Mouse (Mus musculus) kidney, postnatal 0 days (tissue): ENCODE results near the gene Irf5. TPM values are rescaled to one million over a fixed set of nuclear protein-coding genes. Genes with fewer than 3 reads are reported as not detected.

Experiments used
- ATAC-seq: fragments of 200-750 bp; cut with Nextera tagmentation; replicated peaks from 2 replicates; pipeline ENCODE4 v1.8.0; 2017; ENCODE audit warnings: low read depth, moderate number of reproducible peaks, moderate TSS enrichment, moderate library complexity; ENCODE audit not compliant: low FRiP score
- DNase-seq: peaks from one replicate; pipeline ENCODE4 v3.0.0-alpha.2; 2016; ENCODE audit warnings: low spot score
- H3K27ac ChIP-seq: fragments of 300-500 bp; sonication (generic); 2 replicates; pipeline ENCODE4 v1.5.1; 2014; ENCODE audit warnings: mild to moderate bottlenecking
- H3K27me3 ChIP-seq: fragments of 300-500 bp; sonication (generic); 2 replicates; pipeline ENCODE4 v1.6.1; 2014; ENCODE audit warnings: low read length, mixed read lengths; ENCODE audit not compliant: insufficient read depth
- H3K36me3 ChIP-seq: fragments of 300-500 bp; sonication (generic); 2 replicates; pipeline ENCODE4 v1.6.1; 2014; ENCODE audit warnings: low read length, mixed read lengths; ENCODE audit not compliant: insufficient read depth
- H3K4me1 ChIP-seq: fragments of 300-500 bp; sonication (generic); replicated peaks from 2 replicates; pipeline ENCODE4 v1.6.1; 2014; ENCODE audit warnings: antibody characterized with exemption, low read length, mixed read lengths; ENCODE audit not compliant: insufficient read depth
- H3K4me2 ChIP-seq: fragments of 300-500 bp; sonication (generic); 2 replicates; pipeline ENCODE4 v1.6.1; 2014; ENCODE audit warnings: mild to moderate bottlenecking, low read length, moderate library complexity, mixed read lengths
- H3K4me3 ChIP-seq: fragments of 300-500 bp; sonication (generic); replicated peaks from 2 replicates; pipeline ENCODE4 v1.5.1; 2014; ENCODE audit warnings: low read depth, low read length
- H3K9ac ChIP-seq: fragments of 300-500 bp; sonication (generic); 2 replicates; pipeline ENCODE4 v1.6.1; 2014; ENCODE audit warnings: low read depth, low read length
- H3K9me3 ChIP-seq: fragments of 300-500 bp; sonication (generic); replicated peaks from 2 replicates; pipeline ENCODE4 v1.6.1; 2016; ENCODE audit warnings: low read length, inconsistent platforms, mixed read lengths
- CTCF ChIP-seq: IDR thresholded peaks from 2 replicates; pipeline ENCODE4 v1.5.1; 2016; ENCODE audit warnings: antibody characterized with exemption, low read depth, mild to moderate bottlenecking, moderate library complexity
- WGBS: fragments of 180-500 bp; shearing (Covaris S2); extraction: QIAGEN DNeasy Blood & Tissue Kit; methylation state at CpG from one replicate; pipeline ENCODE4 v1.1.7; 2014; 5-methylcytosine and 5-hydroxymethylcytosine counted together
- polyA plus RNA-seq: library from polyadenylated mRNA; unstranded; fragments of >200 nt; fragmentation: Nextera tagmentation; extraction: Ambion mirVana; gene quantifications from 2 replicates; pipeline ENCODE4 v1.2.1, GENCODE M21; 2015

The Irf5 gene
- polyA plus RNA-seq, 1 experiment from 2014 or later, result 3.7 TPM

DNA sequence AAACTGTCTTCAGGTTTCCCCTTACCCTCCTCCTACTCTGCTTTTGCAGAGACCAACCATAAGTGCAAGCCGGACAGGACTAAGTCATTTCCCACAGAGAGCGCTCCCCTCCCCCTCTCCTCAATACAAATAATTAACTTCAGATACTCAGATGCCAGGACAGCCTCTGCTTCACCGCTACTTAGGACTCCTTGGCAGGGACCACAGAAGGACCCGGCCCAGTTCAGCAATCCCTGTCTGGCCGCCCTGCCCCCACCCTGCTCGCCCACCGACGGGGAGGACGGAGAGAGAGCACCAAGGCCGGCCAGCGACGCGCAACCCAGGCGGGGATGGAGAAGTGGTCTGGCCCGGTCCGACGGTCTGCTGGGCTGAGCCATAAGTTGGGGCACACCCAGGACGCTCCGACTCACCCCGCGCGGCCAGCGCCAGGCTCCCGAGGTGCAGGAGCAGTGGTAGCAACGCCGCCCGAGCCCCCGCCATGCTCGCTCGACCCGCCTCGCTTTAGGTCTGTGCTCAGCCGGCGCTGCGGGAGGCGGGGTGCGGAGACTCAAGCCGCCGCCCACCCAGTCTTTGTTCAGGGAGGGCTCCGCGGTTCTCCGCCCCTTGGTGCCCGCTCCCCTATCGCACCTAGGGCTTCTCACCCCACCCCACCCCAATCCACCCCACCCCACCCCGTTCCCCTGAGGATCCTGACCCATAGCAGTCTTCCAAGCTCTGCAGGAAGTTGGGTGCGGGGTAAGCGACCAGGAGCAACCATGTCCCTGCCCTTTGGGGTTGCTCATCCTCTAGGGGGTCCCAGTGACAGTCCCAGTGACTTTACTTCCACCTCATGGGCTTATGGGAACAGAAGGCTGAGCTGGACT is 18.7 kb upstream of the Irf5 start, which contains the start of gene Kcp:
Kcp (minus strand) TSS at position 506 of the 863 bp plus-strand sequence.
- Histone ChIP-seq H3K27ac (peak within 1 kb of the TSS; percentile 1; the same call in 1 of the 2 replicates), H3K27me3 (no peaks in the 10 kb centered on the region), H3K4me3 (peak within 1 kb of the TSS; percentile 51), H3K9ac (peak within 1 kb of the TSS; percentile 59; the same call in 1 of the 2 replicates), H3K36me3 (no peaks in the 10 kb centered on the region), H3K4me1 (0 out of 2 replicates have a peak, but pooled peaks cover 8% of the 10 kb centered on the region), H3K4me2 (peak within 1 kb of the TSS; percentile 75), H3K9me3 (no peaks in the 10 kb centered on the region)
- WGBS, result 1% methylated on average over 47 of the region's 47 CpGs
- DNase-seq (peak; percentile 74), ATAC-seq (peak; percentile 72)
- no peak for TF ChIP-seq CTCF

DNA sequence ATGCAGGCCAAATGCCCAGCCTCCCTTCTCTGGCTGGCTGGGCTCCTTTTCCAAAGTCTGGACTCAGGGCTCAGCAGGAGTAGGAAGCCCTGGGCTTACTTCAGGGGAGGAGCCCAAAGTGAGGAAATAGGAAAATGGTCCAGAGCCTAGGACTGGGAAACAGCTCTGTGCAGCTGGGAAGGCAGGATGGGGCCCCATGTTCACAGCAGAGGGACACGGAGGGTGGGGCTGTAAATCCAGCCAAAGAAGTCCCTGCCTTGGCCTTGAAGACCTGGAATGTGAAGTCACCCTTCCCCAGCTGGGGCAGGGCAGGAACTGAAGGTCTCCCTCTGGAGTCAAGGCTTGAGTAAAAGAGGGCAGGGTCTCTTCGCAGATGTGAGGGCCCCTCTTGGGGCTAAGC is 17.3 kb upstream of the Irf5 start:
- Histone ChIP-seq H3K4me3 (no peak overlapping the region), H3K4me1 (peaks cover 15% of the 10 kb centered on the region; the same call in 1 of the 2 replicates), H3K36me3 (no peaks in the 10 kb centered on the region), H3K9ac (no peak overlapping the region), H3K27me3 (no peaks in the 10 kb centered on the region), H3K4me2 (no peak overlapping the region), H3K9me3 (no peaks in the 10 kb centered on the region), H3K27ac (no peak overlapping the region)
- ATAC-seq (no peak), DNase-seq (peak; percentile 29)
- no peak for TF ChIP-seq CTCF
- WGBS, result 33% methylated on average over 2 of the region's 2 CpGs

DNA sequence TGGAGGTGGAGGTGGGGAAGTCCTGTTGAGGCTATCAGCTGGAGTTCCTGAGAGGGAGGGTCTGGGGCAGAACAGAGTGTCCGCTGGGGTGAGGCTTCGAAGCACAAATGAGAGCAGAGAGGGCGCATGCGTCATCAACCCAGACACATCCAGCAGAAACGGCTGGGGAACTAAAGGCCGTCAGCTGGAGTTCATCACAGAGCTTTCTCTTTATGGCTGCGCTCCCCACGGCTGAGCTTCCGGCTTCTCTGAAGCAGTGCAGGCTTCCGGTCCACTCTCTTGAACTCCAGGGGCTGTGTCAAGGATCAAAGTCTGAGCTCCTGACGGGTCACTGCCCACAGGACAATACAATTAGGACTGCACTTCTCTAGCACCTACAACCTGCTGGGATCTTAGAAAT is 13.1 kb upstream of the Irf5 start:
- Histone ChIP-seq H3K4me1 (peaks cover 8% of the 10 kb centered on the region; the same call in 1 of the 2 replicates), H3K27ac (peak overlapping the region; percentile 78; the same call in 1 of the 2 replicates), H3K27me3 (no peaks in the 10 kb centered on the region), H3K4me2 (peak overlapping the region; percentile 36), H3K4me3 (no peak overlapping the region), H3K9me3 (no peaks in the 10 kb centered on the region), H3K9ac (0 out of 2 replicates have a peak overlapping the region, but pooled peaks have one; percentile 4), H3K36me3 (no peaks in the 10 kb centered on the region)
- ATAC-seq (peak; percentile 83), DNase-seq (peak; percentile 96)
- TF ChIP-seq CTCF, result no peak
- WGBS, result 0% methylated on average over 11 of the region's 11 CpGs

DNA sequence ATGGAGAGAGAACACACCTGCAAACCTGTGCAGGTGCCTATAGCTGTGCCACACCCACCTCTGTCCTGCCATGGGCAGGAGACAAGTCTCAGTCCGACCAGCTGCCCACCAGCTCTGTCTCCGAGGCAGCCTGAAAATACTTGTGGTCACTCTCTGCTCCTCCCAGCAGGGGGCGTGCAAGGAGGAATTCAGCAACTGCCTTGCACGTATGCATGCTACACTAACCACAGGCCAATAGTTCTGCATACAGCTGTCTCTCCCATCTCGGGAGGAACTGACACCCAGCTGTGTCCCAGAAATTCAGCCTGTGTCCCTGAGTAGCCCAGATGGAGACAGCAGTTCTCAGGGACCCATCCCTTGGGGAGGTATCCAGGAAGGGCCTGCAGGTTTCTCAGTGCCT is 9.3 kb upstream of the Irf5 start:
- TF ChIP-seq CTCF, result peak; percentile 89
- no peak overlapping the region for H3K27ac ChIP-seq
- no peaks in the 10 kb centered on the region for H3K27me3 ChIP-seq
- peaks cover 8% of the 10 kb centered on the region; the same call in 1 of the 2 replicates for H3K4me1 ChIP-seq
- 2% methylated on average over 5 of the region's 5 CpGs for WGBS
- no peaks in the 10 kb centered on the region for H3K36me3 ChIP-seq
- ATAC-seq (peak; percentile 56; the same call in 1 of the 2 replicates), DNase-seq (peak; percentile 86)
- no peak overlapping the region for H3K4me2 ChIP-seq
- H3K9me3 ChIP-seq, result no peaks in the 10 kb centered on the region
- H3K9ac ChIP-seq, result no peak overlapping the region
- H3K4me3 ChIP-seq, result no peak overlapping the region

DNA sequence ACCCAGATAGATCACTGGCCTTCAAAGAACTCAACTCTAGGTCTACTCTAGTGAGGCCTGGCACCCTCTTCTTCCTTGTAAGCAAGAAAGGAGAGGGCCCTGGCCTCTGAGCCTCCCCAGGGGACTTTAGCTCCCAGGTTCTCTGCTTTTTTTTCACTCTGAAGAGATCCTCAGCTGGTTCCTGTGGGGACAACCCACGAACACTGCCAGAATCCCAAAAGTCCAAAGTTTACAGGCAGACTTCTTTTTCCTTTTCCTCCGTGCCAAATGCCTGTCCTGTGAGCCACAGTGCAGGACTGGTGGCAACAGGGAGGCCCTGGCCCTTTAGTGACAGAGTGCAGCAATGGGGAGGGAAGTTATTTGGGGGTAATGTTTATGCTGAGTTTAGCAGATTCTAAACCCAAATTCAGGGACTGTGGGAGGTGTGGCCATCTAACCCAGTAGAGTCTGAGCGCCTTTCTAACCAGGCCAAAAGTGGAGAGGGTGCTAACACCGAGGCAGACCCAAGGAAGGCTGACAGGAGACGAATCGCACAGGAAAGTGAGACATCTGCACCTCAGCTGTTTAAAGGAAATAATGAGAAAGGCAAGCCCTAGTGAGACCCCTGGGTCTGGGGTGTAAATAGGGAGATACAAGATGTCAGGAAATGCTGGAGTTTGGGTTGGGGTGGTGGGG is 3.7 kb upstream of the Irf5 start:
- no peak for TF ChIP-seq CTCF
- Histone ChIP-seq H3K27me3 (peaks cover 5% of the 10 kb centered on the region; the same call in 1 of the 2 replicates), H3K36me3 (no peaks in the 10 kb centered on the region), H3K9me3 (no peaks in the 10 kb centered on the region), H3K4me1 (peaks cover 12% of the 10 kb centered on the region; the same call in 1 of the 2 replicates), H3K4me2 (no peak overlapping the region), H3K27ac (no peak overlapping the region), H3K4me3 (no peak overlapping the region), H3K9ac (no peak overlapping the region)
- no peak for DNase-seq
- 69% methylated on average over 6 of the region's 6 CpGs for WGBS
- ATAC-seq, result no peak
